Mouse (Mus musculus): ENCODE measurements around the gene Rab11fip4.

GRCm38 (mm10) chr11:79654407-79654831, 63.4 kb downstream of the Rab11fip4 start:
- no peak for TF ChIP-seq CTCF (IDR thresholded peaks at IDR 0.05; ENCODE audit: borderline replicate concordance, insufficient read depth, low read length)
- no peak for TF ChIP-seq POLR2A (IDR thresholded peaks at IDR 0.05; ENCODE audit: low read depth, low read length)

Data from embryonic fibroblast, embryonic 13.5 days (primary cell).